Mouse (Mus musculus) kidney, embryonic 15.5 days (tissue): ENCODE results near the gene Fbxl5. TPM values are rescaled to one million over a fixed set of nuclear protein-coding genes. Genes with fewer than 3 reads are reported as not detected.

Experiments used
- ATAC-seq: fragments of 200-750 bp; cut with Nextera tagmentation; replicated peaks from 2 replicates; pipeline ENCODE4 v1.8.0; 2017; ENCODE audit warnings: moderate TSS enrichment; ENCODE audit not compliant: low FRiP score
- H3K27ac ChIP-seq: fragments of 300-500 bp; sonication (generic); 2 replicates; pipeline ENCODE4 v1.5.1; 2015; ENCODE audit warnings: mild to moderate bottlenecking, inconsistent platforms
- H3K27me3 ChIP-seq: fragments of 300-500 bp; sonication (generic); 2 replicates; pipeline ENCODE4 v1.6.1; 2015; ENCODE audit warnings: inconsistent platforms
- H3K36me3 ChIP-seq: fragments of 300-500 bp; sonication (generic); 2 replicates; pipeline ENCODE4 v1.6.1; 2015; ENCODE audit warnings: inconsistent platforms
- H3K4me1 ChIP-seq: fragments of 300-500 bp; sonication (generic); 2 replicates; pipeline ENCODE4 v1.6.1; 2015; ENCODE audit warnings: inconsistent platforms
- H3K4me2 ChIP-seq: fragments of 300-500 bp; sonication (generic); 2 replicates; pipeline ENCODE4 v1.6.1; 2015; ENCODE audit warnings: moderate library complexity, mild to moderate bottlenecking, inconsistent platforms
- H3K4me3 ChIP-seq: fragments of 300-500 bp; sonication (generic); replicated peaks from 2 replicates; pipeline ENCODE4 v1.5.1; 2015; ENCODE audit warnings: mild to moderate bottlenecking, inconsistent platforms
- H3K9ac ChIP-seq: fragments of 300-500 bp; sonication (generic); 2 replicates; pipeline ENCODE4 v1.6.1; 2015; ENCODE audit warnings: mild to moderate bottlenecking, inconsistent platforms
- H3K9me3 ChIP-seq: fragments of 300-500 bp; sonication (generic); replicated peaks from 2 replicates; pipeline ENCODE4 v1.6.1; 2016; ENCODE audit warnings: inconsistent platforms
- WGBS: fragments of 180-500 bp; shearing (Covaris S2); methylation state at CpG from one replicate; pipeline ENCODE4 v1.1.7; 2015; ENCODE audit warnings: mixed read lengths; 5-methylcytosine and 5-hydroxymethylcytosine counted together
- polyA plus RNA-seq: library from polyadenylated mRNA; unstranded; fragments of >200 nt; fragmentation: Nextera tagmentation; extraction: Ambion mirVana; gene quantifications from 2 replicates; pipeline ENCODE4 v1.2.1, GENCODE M21; 2015

The Fbxl5 gene
- polyA plus RNA-seq, 1 experiment from 2014 or later = 54.8 TPM

GRCm38 (mm10) chr5:43801798-43802197, 19.6 kb downstream of the Fbxl5 start:
- WGBS = 82% methylated on average over 4 of the region's 4 CpGs
- no peak overlapping the region for H3K9ac ChIP-seq
- no peaks in the 10 kb centered on the region for H3K4me1 ChIP-seq
- no peaks in the 10 kb centered on the region for H3K27me3 ChIP-seq
- ATAC-seq = no peak
- H3K4me3 ChIP-seq = no peak overlapping the region
- no peak overlapping the region for H3K4me2 ChIP-seq
- H3K27ac ChIP-seq = no peak overlapping the region
- no peaks in the 10 kb centered on the region for H3K36me3 ChIP-seq
- H3K9me3 ChIP-seq = no peaks in the 10 kb centered on the region

GRCm38 (mm10) chr5:43801253-43801652, 20.2 kb downstream of the Fbxl5 start:
- H3K9ac ChIP-seq = no peak overlapping the region
- no peak overlapping the region for H3K27ac ChIP-seq
- H3K4me1 ChIP-seq = no peaks in the 10 kb centered on the region
- H3K27me3 ChIP-seq = no peaks in the 10 kb centered on the region
- no peaks in the 10 kb centered on the region for H3K9me3 ChIP-seq
- H3K4me3 ChIP-seq = no peak overlapping the region
- H3K36me3 ChIP-seq = no peaks in the 10 kb centered on the region
- no peak overlapping the region for H3K4me2 ChIP-seq
- ATAC-seq = no peak

- Histone ChIP-seq H3K27ac (no peak overlapping the region), H3K9me3 (no peaks in the 10 kb centered on the region), H3K4me1 (no peaks in the 10 kb centered on the region), H3K4me3 (no peak overlapping the region), H3K4me2 (no peak overlapping the region), H3K27me3 (no peaks in the 10 kb centered on the region), H3K36me3 (no peaks in the 10 kb centered on the region), H3K9ac (no peak overlapping the region)
- 63% methylated on average over 1 of the region's 1 CpGs for WGBS
- no peak for ATAC-seq
These were observed 20.7 kb downstream of the Fbxl5 start for GRCm38 (mm10) chr5:43800700-43801099.

- no peak overlapping the region for H3K9ac ChIP-seq
- H3K27me3 ChIP-seq = no peaks in the 10 kb centered on the region
- no peaks in the 10 kb centered on the region for H3K9me3 ChIP-seq
- no peak overlapping the region for H3K27ac ChIP-seq
- no peak for ATAC-seq
- no peaks in the 10 kb centered on the region for H3K4me1 ChIP-seq
- WGBS = 77% methylated on average over 5 of the region's 5 CpGs
- no peak overlapping the region for H3K4me2 ChIP-seq
- no peaks in the 10 kb centered on the region for H3K36me3 ChIP-seq
- no peak overlapping the region for H3K4me3 ChIP-seq
These were observed 21.9 kb downstream of the Fbxl5 start for GRCm38 (mm10) chr5:43799530-43799929.

- Histone ChIP-seq H3K27me3 (no peaks in the 10 kb centered on the region), H3K27ac (no peak overlapping the region), H3K4me3 (no peak overlapping the region), H3K4me1 (no peaks in the 10 kb centered on the region), H3K36me3 (no peaks in the 10 kb centered on the region), H3K9ac (no peak overlapping the region), H3K4me2 (no peak overlapping the region), H3K9me3 (no peaks in the 10 kb centered on the region)
- ATAC-seq = no peak
- WGBS = 87% methylated on average over 5 of the region's 5 CpGs
These were observed 29.1 kb downstream of the Fbxl5 start for GRCm38 (mm10) chr5:43792354-43792753.

GRCm38 (mm10) chr5:43787976-43788752, 33.3 kb downstream of the Fbxl5 start:
- ATAC-seq = no peak
- 83% methylated on average over 9 of the region's 9 CpGs for WGBS

GRCm38 (mm10) chr5:43786607-43787006, 34.8 kb downstream of the Fbxl5 start:
- Histone ChIP-seq H3K27ac (no peak overlapping the region), H3K9ac (no peak overlapping the region), H3K4me2 (no peak overlapping the region), H3K27me3 (no peaks in the 10 kb centered on the region), H3K9me3 (no peaks in the 10 kb centered on the region), H3K4me1 (peaks cover 7% of the 10 kb centered on the region), H3K36me3 (no peaks in the 10 kb centered on the region), H3K4me3 (no peak overlapping the region)
- no peak for ATAC-seq
- WGBS = 90% methylated on average over 4 of the region's 4 CpGs

More at GRCm38 (mm10) chr5:43787976-43788752, 33.3 kb downstream of the Fbxl5 start:
- no peak overlapping the region for H3K27ac ChIP-seq
- H3K4me1 ChIP-seq = no peaks in the 10 kb centered on the region
- no peaks in the 10 kb centered on the region for H3K27me3 ChIP-seq
- no peaks in the 10 kb centered on the region for H3K36me3 ChIP-seq
- no peaks in the 10 kb centered on the region for H3K9me3 ChIP-seq
- no peak overlapping the region for H3K4me2 ChIP-seq
- no peak overlapping the region for H3K4me3 ChIP-seq
- H3K9ac ChIP-seq = no peak overlapping the region

- peaks cover 16% of the 10 kb centered on the region for H3K4me1 ChIP-seq
- H3K4me2 ChIP-seq = no peak overlapping the region
- H3K27ac ChIP-seq = no peak overlapping the region
- WGBS = 90% methylated on average over 2 of the region's 2 CpGs
- ATAC-seq = no peak
- H3K4me3 ChIP-seq = no peak overlapping the region
- H3K9me3 ChIP-seq = no peaks in the 10 kb centered on the region
- H3K27me3 ChIP-seq = no peaks in the 10 kb centered on the region
- H3K36me3 ChIP-seq = no peaks in the 10 kb centered on the region
- no peak overlapping the region for H3K9ac ChIP-seq
These were observed 37.4 kb downstream of the Fbxl5 start for GRCm38 (mm10) chr5:43783996-43784395.

GRCm38 (mm10) chr5:43781977-43782930, 39.2 kb downstream of the Fbxl5 start:
- H3K36me3 ChIP-seq = peaks cover 4% of the 10 kb centered on the region; the same call in 1 of the 2 replicates
- peak overlapping the region; percentile 87 for H3K4me3 ChIP-seq
- 2% methylated on average over 70 of the region's 82 CpGs for WGBS
- H3K4me1 ChIP-seq = peaks cover 16% of the 10 kb centered on the region
- H3K27ac ChIP-seq = peak overlapping the region; percentile 94
- no peaks in the 10 kb centered on the region for H3K9me3 ChIP-seq
- H3K9ac ChIP-seq = peak overlapping the region; percentile 95
- ATAC-seq = peak; percentile 94
- H3K4me2 ChIP-seq = peak overlapping the region; percentile 88
- no peaks in the 10 kb centered on the region for H3K27me3 ChIP-seq

GRCm38 (mm10) chr5:43781423-43781976, 39.9 kb downstream of the Fbxl5 start:
- Histone ChIP-seq H3K9ac (peak overlapping the region; percentile 95), H3K27me3 (no peaks in the 10 kb centered on the region), H3K9me3 (no peaks in the 10 kb centered on the region), H3K4me2 (peak overlapping the region; percentile 88), H3K4me1 (peaks cover 16% of the 10 kb centered on the region), H3K27ac (peak overlapping the region; percentile 94), H3K4me3 (peak overlapping the region; percentile 87), H3K36me3 (peaks cover 4% of the 10 kb centered on the region; the same call in 1 of the 2 replicates)
- peak; percentile 82 for ATAC-seq
- under 1% methylated on average over 43 of the region's 61 CpGs for WGBS

GRCm38 (mm10) chr5:43778583-43778982, 42.9 kb downstream of the Fbxl5 start:
- no peak overlapping the region for H3K9ac ChIP-seq
- H3K4me1 ChIP-seq = peaks cover 16% of the 10 kb centered on the region
- no peak overlapping the region for H3K27ac ChIP-seq
- no peaks in the 10 kb centered on the region for H3K9me3 ChIP-seq
- no peak overlapping the region for H3K4me3 ChIP-seq
- ATAC-seq = no peak
- no peaks in the 10 kb centered on the region for H3K27me3 ChIP-seq
- peaks cover 4% of the 10 kb centered on the region; the same call in 1 of the 2 replicates for H3K36me3 ChIP-seq
- H3K4me2 ChIP-seq = no peak overlapping the region
- WGBS = 95% methylated on average over 3 of the region's 3 CpGs

GRCm38 (mm10) chr5:43776993-43777392, 44.4 kb downstream of the Fbxl5 start:
- 42% methylated on average over 1 of the region's 1 CpGs for WGBS
- no peak for ATAC-seq
- Histone ChIP-seq H3K9ac (no peak overlapping the region), H3K4me2 (no peak overlapping the region), H3K27ac (no peak overlapping the region), H3K27me3 (no peaks in the 10 kb centered on the region), H3K9me3 (no peaks in the 10 kb centered on the region), H3K4me3 (no peak overlapping the region), H3K4me1 (peaks cover 9% of the 10 kb centered on the region), H3K36me3 (peaks cover 14% of the 10 kb centered on the region)
